Mouse (Mus musculus) lung, adult 2 months (tissue): ENCODE data around the gene Fbxo30. TPM values are rescaled to one million over a fixed set of nuclear protein-coding genes. Genes with fewer than 3 reads are reported as not detected.
"Not testable (repeated sequence)": the region's sequence is repeated elsewhere in the genome, so short reads cannot be mapped to it uniquely, and the experiment has no call there.

Experiments used
- DNase-seq: peaks from one replicate; pipeline ENCODE4 v3.0.0; 2022
- H3K4me1 ChIP-seq: fragments of 200-500 bp; 2 replicates; pipeline ENCODE4 v1.6.1; 2011; ENCODE audit warnings: low read length; ENCODE audit not compliant: control insufficient read depth, insufficient read depth
- H3K4me3 ChIP-seq: fragments of 200-500 bp; replicated peaks from 2 replicates; pipeline ENCODE3; 2011; ENCODE audit warnings: low read depth, mild to moderate bottlenecking, control low read depth, low read length; ENCODE audit errors: extremely low read depth
- CTCF ChIP-seq: fragments of 200-500 bp; IDR thresholded peaks from 2 replicates; pipeline ENCODE4 v1.5.1; 2011; ENCODE audit warnings: mild to moderate bottlenecking, low read length, control low read depth; ENCODE audit not compliant: insufficient read depth
- POLR2A ChIP-seq: fragments of 200-500 bp; IDR thresholded peaks from 2 replicates; pipeline ENCODE4 v1.6.1; 2011; ENCODE audit warnings: low read depth, mild to moderate bottlenecking, control low read depth, low read length, borderline replicate concordance; ENCODE audit errors: extremely low read depth
- WGBS: fragments of 180-500 bp; shearing (Covaris S2); methylation state at CpG from one replicate; pipeline ENCODE4 v1.1.7; 2018; 5-methylcytosine and 5-hydroxymethylcytosine counted together
- polyA plus RNA-seq: library from polyadenylated mRNA; depleted of rRNA; stranded (reverse); fragments of >200 nt; gene quantifications from 2 replicates; pipeline ENCODE4 v1.2.3, GENCODE M21; 2012

Fbxo30 gene
- polyA plus RNA-seq, 1 experiment = 5.2 TPM

- DNase-seq = no peak
- peaks cover 6% of the 10 kb centered on the region for H3K4me1 ChIP-seq
- WGBS = 8% methylated on average over 6 of the region's 6 CpGs
- peak overlapping the region; percentile 86 for H3K4me3 ChIP-seq
- TF ChIP-seq POLR2A (no peak), CTCF (no peak)
Measured at GRCm38 (mm10) chr10:11280235-11280577, 924 bp upstream of the Fbxo30 start.

GRCm38 (mm10) chr10:11281498-11282305 is 572 bp downstream of the Fbxo30 start:
- Histone ChIP-seq H3K4me3 (peak overlapping the region; percentile 86), H3K4me1 (peaks cover 6% of the 10 kb centered on the region)
- TF ChIP-seq POLR2A (no peak), CTCF (no peak)
- WGBS = under 1% methylated on average over 67 of the region's 68 CpGs
- DNase-seq = peak; percentile 58

GRCm38 (mm10) chr10:11282306-11282631 is 1.1 kb downstream of the Fbxo30 start:
- 3% methylated on average over 4 of the region's 4 CpGs for WGBS
- Histone ChIP-seq H3K4me3 (peak overlapping the region; percentile 86), H3K4me1 (peaks cover 6% of the 10 kb centered on the region)
- no peak for TF ChIP-seq CTCF
- DNase-seq = no peak

- H3K4me1 ChIP-seq = no peaks in the 10 kb centered on the region; the same call in 1 of the 2 replicates
- no peak for TF ChIP-seq POLR2A
- no peak for TF ChIP-seq CTCF
- no peak overlapping the region for H3K4me3 ChIP-seq
- whole genome bisulfite sequencing = 88% methylated on average over 6 of the region's 6 CpGs
- DNase-seq = no peak
Measured at GRCm38 (mm10) chr10:11298418-11298817, 17.3 kb downstream of the Fbxo30 start.

- Histone ChIP-seq H3K4me1 (no peaks in the 10 kb centered on the region; the same call in 1 of the 2 replicates), H3K4me3 (no peak overlapping the region)
- 40% methylated on average over 9 of the region's 9 CpGs for WGBS
- DNase-seq = no peak
- TF ChIP-seq POLR2A (no peak), CTCF (no peak)
Measured at GRCm38 (mm10) chr10:11305365-11306053, 24.4 kb downstream of the Fbxo30 start.

GRCm38 (mm10) chr10:11306054-11306367 is 24.9 kb downstream of the Fbxo30 start:
- no peak overlapping the region for H3K4me3 ChIP-seq
- 49% methylated on average over 2 of the region's 2 CpGs for WGBS
- no peaks in the 10 kb centered on the region; the same call in 1 of the 2 replicates for H3K4me1 ChIP-seq
- DNase-seq = peak; percentile 15
- TF ChIP-seq CTCF = no peak
- no peak for TF ChIP-seq POLR2A

GRCm38 (mm10) chr10:11309866-11310265 is 28.7 kb downstream of the Fbxo30 start:
- no peak overlapping the region for H3K4me3 ChIP-seq
- WGBS = 85% methylated on average over 1 of the region's 1 CpGs

GRCm38 (mm10) chr10:11310481-11310880 is 29.4 kb downstream of the Fbxo30 start:
- Histone ChIP-seq H3K4me3 (no peak overlapping the region), H3K4me1 (no peaks in the 10 kb centered on the region; the same call in 1 of the 2 replicates)
- no peak for DNase-seq
- TF ChIP-seq POLR2A (no peak), CTCF (no peak)

More at GRCm38 (mm10) chr10:11309866-11310265, 28.7 kb downstream of the Fbxo30 start:
- no peak for DNase-seq
- no peaks in the 10 kb centered on the region; the same call in 1 of the 2 replicates for H3K4me1 ChIP-seq
- TF ChIP-seq POLR2A (no peak), CTCF (no peak)

- not testable (repeated sequence) for H3K4me1 ChIP-seq, H3K4me3 ChIP-seq, DNase-seq
Measured at GRCm38 (mm10) chr10:11317856-11318454, 36.8 kb downstream of the Fbxo30 start.
